Mouse (Mus musculus) adrenal gland, adult (tissue): ENCODE data around the gene Sfi1.
A peak's percentile ranks its signal among the peaks of the same experiment; 100 is the strongest.
"Not testable (repeated sequence)": the region's sequence is repeated elsewhere in the genome, so short reads cannot be mapped to it uniquely, and the experiment has no call there.

ENCODE experiments used
- DNase-seq, 2 experiments: peaks; one replicate each; pipeline ENCODE4 v3.0.0; 2022 to 2023; ENCODE audit warnings: low spot score in 1 of 2; ENCODE audit not compliant: inconsistent age in 2 of 2

Gene Sfi1

GRCm38 (mm10) chr11:3193363-3193762 is at the start of gene Sfi1:
Gene Sfi1 (minus strand): TSS chr11:3193463.
- DNase-seq, result no peak

- DNase-seq, result no peak
Observed at GRCm38 (mm10) chr11:3242395-3242794, 49.1 kb upstream of the Sfi1 start.

- DNase-seq, result no peak
Observed at GRCm38 (mm10) chr11:3235277-3235676, 42.0 kb upstream of the Sfi1 start.

- no peak for DNase-seq
Observed at GRCm38 (mm10) chr11:3233704-3234103, 40.4 kb upstream of the Sfi1 start.

GRCm38 (mm10) chr11:3232248-3232647 is 39.0 kb upstream of the Sfi1 start:
- DNase-seq, result no peak

- no peak for DNase-seq
Observed at GRCm38 (mm10) chr11:3227113-3227512, 33.9 kb upstream of the Sfi1 start.

GRCm38 (mm10) chr11:3223105-3223504 is 29.8 kb upstream of the Sfi1 start:
- no peak for DNase-seq

GRCm38 (mm10) chr11:3212526-3212925 is 19.3 kb upstream of the Sfi1 start:
- DNase-seq, result peak; percentile 36 to 79

- no peak for DNase-seq
Observed at GRCm38 (mm10) chr11:3206783-3207182, 13.5 kb upstream of the Sfi1 start.

GRCm38 (mm10) chr11:3205207-3205606 is 11.9 kb upstream of the Sfi1 start:
- DNase-seq, result no peak

- DNase-seq, result peak in 1 of 2 experiments; percentile 36
Observed at GRCm38 (mm10) chr11:3203771-3204170, 10.5 kb upstream of the Sfi1 start.

- peak; percentile 75 to 90 for DNase-seq
Observed at GRCm38 (mm10) chr11:3202781-3203441, 9.6 kb upstream of the Sfi1 start.

- DNase-seq, result peak; percentile 94 to 99
Observed at GRCm38 (mm10) chr11:3202231-3202701, 9.0 kb upstream of the Sfi1 start, which contains the start of gene Eif4enif1. Gene Eif4enif1 (plus strand): TSS chr11:3202392.

GRCm38 (mm10) chr11:3201326-3202230 is 8.3 kb upstream of the Sfi1 start:
- DNase-seq, result no peak

- peak in 1 of 2 experiments; percentile 31 for DNase-seq
Observed at GRCm38 (mm10) chr11:3200636-3201035, 7.4 kb upstream of the Sfi1 start.

GRCm38 (mm10) chr11:3182707-3183106 is 10.6 kb downstream of the Sfi1 start:
- DNase-seq, result peak in 1 of 2 experiments; percentile 64

GRCm38 (mm10) chr11:3181971-3182370 is 11.3 kb downstream of the Sfi1 start:
- DNase-seq, result not testable (repeated sequence)

- DNase-seq, result peak; percentile 73 to 88
Observed at GRCm38 (mm10) chr11:3181250-3181649, 12.0 kb downstream of the Sfi1 start.

- peak in 1 of 2 experiments; percentile 52 for DNase-seq
Observed at GRCm38 (mm10) chr11:3180510-3181160, 12.6 kb downstream of the Sfi1 start.

GRCm38 (mm10) chr11:3179726-3180092 is 13.6 kb downstream of the Sfi1 start:
- peak; percentile 36 to 75 for DNase-seq

- peak; percentile 16 to 48 for DNase-seq
Observed at GRCm38 (mm10) chr11:3178968-3179725, 14.1 kb downstream of the Sfi1 start.
